8 mouse cellular contexts compared by ENCODE assay signal in the genomic region with DNA sequence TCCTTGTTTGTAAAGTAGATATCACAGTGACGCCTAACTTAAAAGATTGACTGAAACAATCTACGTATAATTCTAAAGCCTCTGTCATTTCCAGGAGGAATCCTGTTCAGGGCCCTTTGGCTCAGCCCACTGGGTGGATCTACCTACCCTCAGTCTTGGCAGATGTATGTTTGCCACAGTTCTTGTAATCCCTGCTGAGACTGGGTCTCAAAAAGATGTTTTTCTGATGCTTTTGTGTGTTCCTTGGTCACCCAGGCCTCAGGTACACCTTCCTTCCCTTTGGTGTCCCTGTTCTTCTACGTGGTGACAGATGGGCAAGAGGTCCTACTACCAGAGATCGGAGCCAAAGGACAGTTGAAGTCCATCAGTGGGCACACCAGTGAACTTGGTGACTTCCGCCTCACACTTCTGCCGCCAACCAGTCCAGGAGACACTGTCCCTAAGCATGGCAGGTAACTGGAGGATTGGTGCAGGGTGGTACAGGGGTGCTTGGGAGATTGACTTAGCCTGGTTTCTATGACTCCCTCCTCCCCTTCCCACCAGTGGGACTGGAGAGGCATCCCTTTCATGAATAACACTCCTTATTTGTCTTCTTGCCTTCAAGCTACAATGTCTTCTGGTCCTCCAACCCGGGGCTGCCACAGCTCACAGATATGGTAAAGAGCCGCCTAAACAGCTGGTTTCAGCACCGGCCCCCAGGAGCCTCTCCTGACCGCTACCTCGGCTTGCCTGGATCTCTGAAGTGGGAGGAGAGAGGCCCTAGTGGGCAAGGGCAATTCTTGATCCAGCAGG. TPM values are rescaled to one million over a fixed set of nuclear protein-coding genes. Genes with fewer than 3 reads are reported as not detected.
A peak's percentile ranks its signal among the peaks of the same experiment; 100 is the strongest.
DNase-seq lines count a peak whose midpoint lies in the region; ATAC-seq and TF ChIP-seq lines count a peak whose summit lies in the region.

No protein-coding gene starts in this region.

- no peaks in the 10 kb centered on the region for H3K9me3 ChIP-seq in E14TG2a.4 (ENCODE audit: low read length)
- H3K9me3 ChIP-seq in forebrain, postnatal 0 days (ENCODE audit: low read length) = no peaks in the 10 kb centered on the region
- H3K9me3 ChIP-seq in liver, embryonic 16.5 days (replicated peaks; ENCODE audit: control insufficient read depth, low read length) = no peaks in the 10 kb centered on the region

- no peak for DNase-seq in heart, adult 2 months
- no peak for DNase-seq in heart, adult 9 months (ENCODE audit: low spot score in 2 of 2)
- no peak for DNase-seq in forebrain, postnatal 0 days
- DNase-seq in left cerebral cortex, postnatal 4 days = no peak
- no peak for DNase-seq in adrenal gland, adult 18-20 months (ENCODE audit: low spot score in 2 of 2)
- no peak for DNase-seq in MN1 (ENCODE audit: low spot score)

- H3K4me3 ChIP-seq in heart, adult 2 months = peak overlapping the region; percentile 90
- H3K4me3 ChIP-seq in E14TG2a.4 (replicated peaks; ENCODE audit: low read length) = peak overlapping the region; percentile 89
- peak overlapping the region; percentile 68 for H3K4me3 ChIP-seq in forebrain, postnatal 0 days (ENCODE audit: low read depth, low read length)
- peak overlapping the region; percentile 82 for H3K4me3 ChIP-seq in liver, embryonic 16.5 days (ENCODE audit: low read depth, low read length)

- intact Hi-C loops in heart, adult 2 months (cut with DNase I) = loop anchor here (2.0 kb wide), 1 partner anchor 42 kb away; no protein-coding TSS in a partner anchor
- intact Hi-C loops in left cerebral cortex, postnatal 4 days (cut with DNase I) = loop anchor here (5.0 kb wide), 1 partner anchor 41 kb away; a partner anchor contains a TSS

- ATAC-seq in forebrain, postnatal 0 days = no peak
- ATAC-seq in liver, embryonic 16.5 days (ENCODE audit: low read depth) = no peak

- no peaks in the 10 kb centered on the region for H3K79me2 ChIP-seq in heart, adult 2 months (replicated peaks; ENCODE audit: control insufficient read depth, insufficient read depth, low read length)

- no peak for TF ChIP-seq EP300 in heart, adult 2 months (IDR thresholded peaks at IDR 0.05; ENCODE audit: insufficient read depth, low read depth, low read length)

- H3K4me2 ChIP-seq in forebrain, postnatal 0 days (ENCODE audit: low read depth) = peak overlapping the region; percentile 92
- H3K4me2 ChIP-seq in liver, embryonic 16.5 days (ENCODE audit: low read depth, low read length) = peak overlapping the region; percentile 99

- 76% methylated on average over 11 of the region's 11 CpGs for WGBS in heart, adult 2 months
- 76% methylated on average over 11 of the region's 11 CpGs for WGBS in forebrain, postnatal 0 days
- WGBS in liver, embryonic 16.5 days (ENCODE audit: insufficient replicate concordance) = 66% methylated on average over 11 of the region's 11 CpGs

- no peak overlapping the region for H3K9ac ChIP-seq in heart, adult 2 months (ENCODE audit: low read depth, low read length)
- H3K9ac ChIP-seq in forebrain, postnatal 0 days = peak overlapping the region; percentile 76
- H3K9ac ChIP-seq in liver, embryonic 16.5 days (ENCODE audit: low read depth, low read length) = peak overlapping the region; percentile 86

- no peak for TF ChIP-seq CTCF in heart, adult 2 months (IDR thresholded peaks at IDR 0.05)
- TF ChIP-seq CTCF in E14TG2a.4 (conservative IDR thresholded peaks at IDR 0.05; ENCODE audit: low read length) = no peak
- no peak for TF ChIP-seq CTCF in forebrain, postnatal 0 days (IDR thresholded peaks at IDR 0.05; ENCODE audit: low read depth)

- H3K27ac ChIP-seq in heart, adult 2 months = no peak overlapping the region
- H3K27ac ChIP-seq in forebrain, postnatal 0 days (ENCODE audit: low read depth, low read length) = no peak overlapping the region
- H3K27ac ChIP-seq in liver, embryonic 16.5 days (ENCODE audit: low read length) = peak overlapping the region; percentile 93; the same call in 1 of the 2 replicates

- TF ChIP-seq POLR2A in heart, adult 2 months (IDR thresholded peaks at IDR 0.05; ENCODE audit: insufficient read depth, low read depth, low read length) = no peak

- H3K27me3 ChIP-seq in heart, adult 2 months (ENCODE audit: control insufficient read depth, insufficient read depth, low read length) = no peaks in the 10 kb centered on the region
- no peaks in the 10 kb centered on the region for H3K27me3 ChIP-seq in E14TG2a.4 (ENCODE audit: insufficient read depth, low read length)
- no peaks in the 10 kb centered on the region for H3K27me3 ChIP-seq in forebrain, postnatal 0 days (ENCODE audit: insufficient read depth, low read length)
- H3K27me3 ChIP-seq in liver, embryonic 16.5 days (ENCODE audit: control insufficient read depth, insufficient read depth, low read depth, low read length) = no peaks in the 10 kb centered on the region

- H3K36me3 ChIP-seq in heart, adult 2 months (ENCODE audit: control insufficient read depth, insufficient read depth, low read length) = no peaks in the 10 kb centered on the region
- peaks cover 37% of the 10 kb centered on the region for H3K36me3 ChIP-seq in E14TG2a.4 (ENCODE audit: insufficient read depth, low read length)
- peaks cover 25% of the 10 kb centered on the region for H3K36me3 ChIP-seq in forebrain, postnatal 0 days (ENCODE audit: insufficient read depth)
- peaks cover 8% of the 10 kb centered on the region; the same call in 1 of the 2 replicates for H3K36me3 ChIP-seq in liver, embryonic 16.5 days (ENCODE audit: control insufficient read depth, insufficient read depth)

- peaks cover 5% of the 10 kb centered on the region for H3K4me1 ChIP-seq in heart, adult 2 months (ENCODE audit: control insufficient read depth, insufficient read depth, low read length)
- H3K4me1 ChIP-seq in E14TG2a.4 (replicated peaks; ENCODE audit: low read depth, low read length) = peaks cover 64% of the 10 kb centered on the region
- H3K4me1 ChIP-seq in forebrain, postnatal 0 days (ENCODE audit: insufficient read depth) = peaks cover 7% of the 10 kb centered on the region; the same call in 1 of the 2 replicates
- H3K4me1 ChIP-seq in liver, embryonic 16.5 days (ENCODE audit: control insufficient read depth, low read depth, low read length) = peaks cover 41% of the 10 kb centered on the region

RNA-seq across cellular contexts. Expression of a gene that starts 1.3 kb away (rescaled TPM):
- total RNA-seq in heart, adult 2 months (2021) = 1 to 10 TPM; 7.2 to 9.9 TPM
- 13.9 and 15.8 TPM in 2 replicates for polyA plus RNA-seq in heart, adult 2 months (2012; rRNA removed)
- 39.7 and 43.5 TPM in 2 replicates for total RNA-seq in forebrain, postnatal 0 days (2014; rRNA removed)
- 15.7 and 17.4 TPM in 2 replicates for polyA plus RNA-seq in forebrain, postnatal 0 days (2015; fragmentation: Nextera tagmentation; extraction: Ambion mirVana)
- 4.5 and 6.8 TPM in 2 replicates for polyA plus RNA-seq in liver, embryonic 16.5 days (2015; fragmentation: Nextera tagmentation; extraction: Ambion mirVana)
- 10 to 100 TPM; 27.2 to 33.2 TPM for total RNA-seq in left cerebral cortex, postnatal 4 days (2021)
- total RNA-seq in adrenal gland, adult 18-20 months (2021) = 10 to 100 TPM; 38.2 to 57.2 TPM

RNA-seq across cellular contexts. Expression of a gene that starts 4.8 kb away (rescaled TPM):
- total RNA-seq in heart, adult 2 months (2021) = 10 to 100 TPM; 70.4 to 74.6 TPM
- polyA plus RNA-seq in heart, adult 2 months (2012; rRNA removed) = 152 TPM in 2 replicates
- 129 and 151 TPM in 2 replicates for total RNA-seq in forebrain, postnatal 0 days (2014; rRNA removed)
- polyA plus RNA-seq in forebrain, postnatal 0 days (2015; fragmentation: Nextera tagmentation; extraction: Ambion mirVana) = 104 and 109 TPM in 2 replicates
- 27.2 and 28.3 TPM in 2 replicates for polyA plus RNA-seq in liver, embryonic 16.5 days (2015; fragmentation: Nextera tagmentation; extraction: Ambion mirVana)
- 10 to 100 TPM; 60.3 to 68.7 TPM for total RNA-seq in left cerebral cortex, postnatal 4 days (2021)
- total RNA-seq in adrenal gland, adult 18-20 months (2021) = 10 to 100 TPM; 84.3 to 89.0 TPM

RNA-seq across cellular contexts. Expression of a gene that starts 7.7 kb away (rescaled TPM):
- total RNA-seq in heart, adult 2 months (2021) = 100 to 1,000 TPM; 113 to 131 TPM
- 91.3 and 129 TPM in 2 replicates for polyA plus RNA-seq in heart, adult 2 months (2012; rRNA removed)
- total RNA-seq in forebrain, postnatal 0 days (2014; rRNA removed) = 64.6 and 102 TPM in 2 replicates
- 126 and 141 TPM in 2 replicates for polyA plus RNA-seq in forebrain, postnatal 0 days (2015; fragmentation: Nextera tagmentation; extraction: Ambion mirVana)
- polyA plus RNA-seq in liver, embryonic 16.5 days (2015; fragmentation: Nextera tagmentation; extraction: Ambion mirVana) = 66.1 and 73.4 TPM in 2 replicates
- 10 to 100 TPM; 58.4 to 60.7 TPM for total RNA-seq in left cerebral cortex, postnatal 4 days (2021)
- total RNA-seq in adrenal gland, adult 18-20 months (2021) = 100 to 1,000 TPM in 1 of 2 experiments, 10 to 100 TPM in 1; 99.5 to 107 TPM

RNA-seq across cellular contexts. Expression of a gene that starts 8.7 kb away (rescaled TPM):
- 10 to 100 TPM; 13.1 to 15.1 TPM for total RNA-seq in heart, adult 2 months (2021)
- 5.5 and 9.5 TPM in 2 replicates for polyA plus RNA-seq in heart, adult 2 months (2012; rRNA removed)
- total RNA-seq in forebrain, postnatal 0 days (2014; rRNA removed) = 40.1 and 44.5 TPM in 2 replicates
- polyA plus RNA-seq in forebrain, postnatal 0 days (2015; fragmentation: Nextera tagmentation; extraction: Ambion mirVana) = 14.9 and 15.3 TPM in 2 replicates
- 4.1 and 5.2 TPM in 2 replicates for polyA plus RNA-seq in liver, embryonic 16.5 days (2015; fragmentation: Nextera tagmentation; extraction: Ambion mirVana)
- total RNA-seq in left cerebral cortex, postnatal 4 days (2021) = 10 to 100 TPM; 24.9 to 26.4 TPM
- 10 to 100 TPM; 20.1 to 20.7 TPM for total RNA-seq in adrenal gland, adult 18-20 months (2021)

RNA-seq across cellular contexts. Expression of a gene that starts 15.2 kb away (rescaled TPM):
- total RNA-seq in heart, adult 2 months (2021) = under 1 TPM; 0.80 to 0.94 TPM
- 1.6 TPM in 2 replicates for polyA plus RNA-seq in heart, adult 2 months (2012; rRNA removed)
- 7.0 and 9.5 TPM in 2 replicates for total RNA-seq in forebrain, postnatal 0 days (2014; rRNA removed)
- polyA plus RNA-seq in forebrain, postnatal 0 days (2015; fragmentation: Nextera tagmentation; extraction: Ambion mirVana) = 2.4 and 2.9 TPM in 2 replicates
- 0.81 and 1.1 TPM in 2 replicates for polyA plus RNA-seq in liver, embryonic 16.5 days (2015; fragmentation: Nextera tagmentation; extraction: Ambion mirVana)
- 10 to 100 TPM in 1 of 2 experiments, 1 to 10 TPM in 1; 9.7 to 11.3 TPM for total RNA-seq in left cerebral cortex, postnatal 4 days (2021)
- total RNA-seq in adrenal gland, adult 18-20 months (2021) = 1 to 10 TPM; 4.0 to 5.1 TPM
